In the genomic region with DNA sequence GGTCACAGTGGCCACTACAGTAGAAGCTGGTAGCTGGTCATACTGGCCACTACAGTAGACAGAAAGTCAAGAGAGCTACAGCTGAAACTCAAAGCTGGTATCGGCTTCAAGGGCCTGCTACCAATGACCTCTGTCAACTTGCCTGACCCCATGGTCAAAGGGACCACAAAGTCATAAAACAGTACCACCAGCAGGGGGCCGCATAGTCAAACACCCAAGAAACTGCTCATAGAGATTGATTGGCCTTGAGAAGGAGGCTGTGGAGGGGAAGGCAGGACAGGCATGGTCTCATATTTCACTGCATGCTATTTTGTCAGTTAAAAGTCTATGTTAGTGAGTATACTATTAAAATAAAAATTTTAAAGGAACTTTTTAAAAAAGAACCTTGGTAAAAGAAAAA, we compare ENCODE assay signal across 8 mouse cellular contexts. TPM values are rescaled to one million over a fixed set of nuclear protein-coding genes. Genes with fewer than 3 reads are reported as not detected.
DNase-seq lines count a peak whose midpoint lies in the region; ATAC-seq lines count a peak whose summit lies in the region.

No protein-coding gene starts in this region.

- peak; percentile 5 for DNase-seq in forebrain, embryonic 14.5 days (ENCODE audit: low spot score)
- DNase-seq in 3T3-L1 (ENCODE audit: low read depth, low spot score), result peak; percentile 61
- peak; percentile 76 for DNase-seq in adrenal gland, postnatal 10 days
- DNase-seq in heart, embryonic 10.5 days (ENCODE audit: low spot score), result peak; percentile 82
- DNase-seq in lung, adult 18-20 months, result peak; percentile 65 to 76
- peak; percentile 69 for DNase-seq in splenic B cell, adult 2 months (ENCODE audit: low read depth, low spot score)
- DNase-seq in cerebellum, adult 11-12 months, result no peak

- H3K9ac ChIP-seq in forebrain, embryonic 14.5 days (ENCODE audit: low read length), result no peak overlapping the region
- no peak overlapping the region for H3K9ac ChIP-seq in forebrain, embryonic 13.5 days

- no peaks in the 10 kb centered on the region for H3K27me3 ChIP-seq in forebrain, embryonic 14.5 days (replicated peaks; ENCODE audit: control insufficient read depth, insufficient read depth, low read length)
- H3K27me3 ChIP-seq in forebrain, embryonic 13.5 days, result no peaks in the 10 kb centered on the region
- no peaks in the 10 kb centered on the region for H3K27me3 ChIP-seq in heart, embryonic 10.5 days (ENCODE audit: insufficient read depth, poor library complexity, severe bottlenecking)
- no peaks in the 10 kb centered on the region for H3K27me3 ChIP-seq in splenic B cell, adult 2 months (ENCODE audit: control insufficient read depth, insufficient read depth, low read length, poor library complexity, severe bottlenecking)

- no peaks in the 10 kb centered on the region for H3K4me1 ChIP-seq in forebrain, embryonic 14.5 days (ENCODE audit: control insufficient read depth, insufficient read depth, low read length)
- no peaks in the 10 kb centered on the region; the same call in 1 of the 2 replicates for H3K4me1 ChIP-seq in forebrain, embryonic 13.5 days
- peaks cover 22% of the 10 kb centered on the region for H3K4me1 ChIP-seq in heart, embryonic 10.5 days

- H3K27ac ChIP-seq in forebrain, embryonic 14.5 days (ENCODE audit: low read depth, low read length), result no peak overlapping the region
- no peak overlapping the region for H3K27ac ChIP-seq in forebrain, embryonic 13.5 days
- 0 out of 2 replicates have a peak overlapping the region, but pooled peaks have one; percentile 10 for H3K27ac ChIP-seq in heart, embryonic 10.5 days

- no peak for ATAC-seq in forebrain, embryonic 14.5 days
- ATAC-seq in forebrain, embryonic 13.5 days, result no peak

- H3K9me3 ChIP-seq in forebrain, embryonic 14.5 days (replicated peaks; ENCODE audit: control insufficient read depth, low read length), result no peaks in the 10 kb centered on the region
- no peaks in the 10 kb centered on the region for H3K9me3 ChIP-seq in forebrain, embryonic 13.5 days (replicated peaks)
- no peaks in the 10 kb centered on the region for H3K9me3 ChIP-seq in heart, embryonic 10.5 days

- H3K4me3 ChIP-seq in forebrain, embryonic 14.5 days (ENCODE audit: low read depth, low read length), result no peak overlapping the region
- no peak overlapping the region for H3K4me3 ChIP-seq in forebrain, embryonic 13.5 days
- no peak overlapping the region for H3K4me3 ChIP-seq in heart, embryonic 10.5 days

- H3K4me2 ChIP-seq in forebrain, embryonic 14.5 days (ENCODE audit: low read length), result no peak overlapping the region
- no peak overlapping the region for H3K4me2 ChIP-seq in forebrain, embryonic 13.5 days

- no peaks in the 10 kb centered on the region for H3K36me3 ChIP-seq in forebrain, embryonic 14.5 days (ENCODE audit: control insufficient read depth, insufficient read depth, low read length)
- no peaks in the 10 kb centered on the region for H3K36me3 ChIP-seq in forebrain, embryonic 13.5 days (ENCODE audit: poor library complexity, severe bottlenecking)
- no peaks in the 10 kb centered on the region for H3K36me3 ChIP-seq in heart, embryonic 10.5 days
- no peaks in the 10 kb centered on the region for H3K36me3 ChIP-seq in splenic B cell, adult 2 months (ENCODE audit: control insufficient read depth, insufficient read depth, low read length, poor library complexity, severe bottlenecking)

- WGBS in forebrain, embryonic 14.5 days, result 64% methylated on average over 2 of the region's 2 CpGs
- 51% methylated on average over 2 of the region's 2 CpGs for WGBS in forebrain, embryonic 13.5 days
- 27% methylated on average over 2 of the region's 2 CpGs for WGBS in heart, embryonic 10.5 days

RNA-seq across cellular contexts. Expression of a gene that starts 27.5 kb away (rescaled TPM):
- polyA plus RNA-seq in forebrain, embryonic 14.5 days (2014; fragmentation: Nextera tagmentation; extraction: Ambion mirVana), result 50.7 and 55.1 TPM in 2 replicates
- polyA plus RNA-seq in forebrain, embryonic 13.5 days (2015; fragmentation: Nextera tagmentation; extraction: Ambion mirVana), result 41.3 and 49.4 TPM in 2 replicates
- 1,000 to 10,000 TPM in 1 of 2 experiments, 100 to 1,000 TPM in 1; 658 to 1,673 TPM for total RNA-seq in adrenal gland, postnatal 10 days (2021)
- polyA plus RNA-seq in heart, embryonic 10.5 days (2016; fragmentation: Nextera tagmentation; extraction: Ambion mirVana), result 70.3 and 96.3 TPM in 2 replicates

RNA-seq across cellular contexts. Expression of a gene that starts 56.1 kb away (rescaled TPM):
- 107 and 121 TPM in 2 replicates for polyA plus RNA-seq in forebrain, embryonic 14.5 days (2014; fragmentation: Nextera tagmentation; extraction: Ambion mirVana)
- 137 and 148 TPM in 2 replicates for polyA plus RNA-seq in forebrain, embryonic 13.5 days (2015; fragmentation: Nextera tagmentation; extraction: Ambion mirVana)
- 100 to 1,000 TPM; 111 to 116 TPM for total RNA-seq in adrenal gland, postnatal 10 days (2021)
- 172 and 176 TPM in 2 replicates for polyA plus RNA-seq in heart, embryonic 10.5 days (2016; fragmentation: Nextera tagmentation; extraction: Ambion mirVana)
